Mouse (Mus musculus): ENCODE data around the gene Ppp1ca. TPM values are rescaled to one million over a fixed set of nuclear protein-coding genes. Genes with fewer than 3 reads are reported as not detected.

Gene Ppp1ca
- total RNA-seq, 1 experiment from 2014 or later: 392 TPM

DNA sequence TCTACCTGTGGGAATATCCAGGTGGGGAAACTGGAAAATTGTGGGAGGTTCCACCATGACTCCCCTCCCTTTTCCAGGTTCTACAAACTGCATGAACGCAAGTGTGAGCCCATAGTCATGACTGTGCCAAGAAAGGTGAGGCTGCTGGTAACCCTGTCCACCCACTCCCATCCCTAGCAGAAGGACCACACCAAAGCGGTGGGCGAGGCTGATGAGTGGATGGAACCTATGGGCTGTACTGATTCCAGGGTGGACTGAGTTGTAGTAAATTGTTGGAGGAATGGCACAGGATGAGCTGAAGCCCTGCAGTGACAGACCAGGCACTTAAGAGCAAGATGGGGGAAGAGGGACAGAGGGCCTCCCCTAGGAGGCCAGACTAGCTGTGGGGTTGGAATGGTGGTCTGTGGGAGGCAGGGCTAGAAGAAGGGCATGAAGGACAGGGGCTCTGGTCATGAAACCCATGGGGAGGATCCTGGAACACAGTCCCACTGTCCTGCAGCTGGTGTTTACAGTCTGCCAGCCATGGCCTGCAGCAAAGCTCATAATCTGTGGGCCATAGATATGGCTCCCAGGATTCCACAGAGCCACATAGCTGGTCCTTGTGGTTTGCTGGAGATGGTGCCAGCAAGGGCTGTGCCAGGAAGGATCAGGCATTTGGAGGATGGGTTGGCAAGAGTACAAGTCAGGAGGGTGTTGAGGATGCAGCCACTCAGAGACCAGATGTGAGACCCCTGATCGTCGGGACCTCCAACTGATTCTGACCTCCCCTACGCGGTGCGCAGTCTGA is 39.2 kb upstream of the Ppp1ca start:
- no peak for ATAC-seq (replicated peaks in 1 of 2; ENCODE audit: insufficient read depth in 1 of 2, low FRiP score in 2 of 2, low TSS enrichment in 1 of 2, low read depth in 1 of 2, poor library complexity in 2 of 2, severe bottlenecking in 2 of 2)

DNA sequence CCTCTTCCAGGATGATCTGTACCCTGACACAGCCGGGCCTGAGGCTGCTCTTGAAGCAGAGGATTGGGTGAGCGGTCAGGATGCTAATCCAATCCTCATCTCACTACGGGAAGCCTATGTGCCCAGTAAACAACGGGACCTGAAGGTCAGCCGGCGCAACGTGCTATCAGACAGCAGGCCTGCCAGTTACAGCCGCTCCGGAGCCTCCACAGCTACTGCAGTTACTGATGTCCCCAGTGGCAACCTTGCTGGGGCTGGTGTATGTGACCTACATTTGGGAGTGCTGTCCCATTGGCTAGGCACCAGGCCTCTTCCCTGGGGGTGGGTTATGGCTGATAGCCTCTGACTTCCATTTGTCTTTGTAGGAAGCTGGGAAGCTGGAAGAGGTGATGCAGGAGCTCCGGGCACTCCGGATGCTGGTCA is 38.6 kb upstream of the Ppp1ca start, which contains the start of gene Ptprcap:
Gene Ptprcap, plus strand, starts transcription at position 373 of the 423 bp plus-strand sequence.
- ATAC-seq (replicated peaks in 1 of 2; ENCODE audit: insufficient read depth in 1 of 2, low FRiP score in 2 of 2, low TSS enrichment in 1 of 2, low read depth in 1 of 2, poor library complexity in 2 of 2, severe bottlenecking in 2 of 2): no peak

DNA sequence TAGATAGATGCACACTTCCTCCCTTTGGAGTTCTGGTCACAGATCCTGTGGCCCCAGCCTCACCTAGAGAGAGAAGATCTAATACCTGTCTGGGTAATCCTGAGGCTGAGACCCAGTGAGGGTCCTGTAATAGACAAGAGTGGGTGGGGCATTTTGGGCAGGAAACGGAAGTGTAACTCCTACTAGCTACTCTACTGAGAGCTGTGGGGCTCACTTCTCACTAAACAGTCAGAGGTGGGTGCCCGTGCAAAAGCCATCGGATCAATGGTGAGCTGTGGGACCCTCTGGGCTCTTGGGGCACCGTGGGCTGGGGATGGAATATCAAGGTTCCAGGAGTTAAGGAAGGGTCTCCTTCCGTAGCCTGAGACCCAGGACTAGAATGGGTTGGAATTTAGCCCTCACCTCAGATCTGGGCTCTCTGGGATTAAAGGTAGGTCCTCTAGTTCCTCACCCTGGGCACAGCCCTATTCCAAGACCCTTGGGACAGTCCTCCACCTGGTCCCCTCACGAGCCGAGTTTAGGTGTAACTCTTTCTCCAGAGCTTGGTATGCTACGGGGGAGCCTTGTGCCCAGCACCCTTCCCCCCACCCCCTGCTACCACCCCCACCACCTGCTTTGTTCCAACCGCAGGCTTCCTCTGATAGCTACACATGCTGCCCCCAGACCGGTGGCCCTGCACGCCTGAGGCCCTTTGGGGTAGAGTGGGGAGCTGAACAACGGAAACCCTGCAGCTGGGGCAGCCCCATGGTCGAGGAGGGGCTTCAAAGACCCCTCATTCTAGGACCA is 37.2 kb upstream of the Ppp1ca start:
- peak; percentile 65 to 66 for ATAC-seq (replicated peaks in 1 of 2; ENCODE audit: insufficient read depth in 1 of 2, low FRiP score in 2 of 2, low TSS enrichment in 1 of 2, low read depth in 1 of 2, poor library complexity in 2 of 2, severe bottlenecking in 2 of 2)

DNA sequence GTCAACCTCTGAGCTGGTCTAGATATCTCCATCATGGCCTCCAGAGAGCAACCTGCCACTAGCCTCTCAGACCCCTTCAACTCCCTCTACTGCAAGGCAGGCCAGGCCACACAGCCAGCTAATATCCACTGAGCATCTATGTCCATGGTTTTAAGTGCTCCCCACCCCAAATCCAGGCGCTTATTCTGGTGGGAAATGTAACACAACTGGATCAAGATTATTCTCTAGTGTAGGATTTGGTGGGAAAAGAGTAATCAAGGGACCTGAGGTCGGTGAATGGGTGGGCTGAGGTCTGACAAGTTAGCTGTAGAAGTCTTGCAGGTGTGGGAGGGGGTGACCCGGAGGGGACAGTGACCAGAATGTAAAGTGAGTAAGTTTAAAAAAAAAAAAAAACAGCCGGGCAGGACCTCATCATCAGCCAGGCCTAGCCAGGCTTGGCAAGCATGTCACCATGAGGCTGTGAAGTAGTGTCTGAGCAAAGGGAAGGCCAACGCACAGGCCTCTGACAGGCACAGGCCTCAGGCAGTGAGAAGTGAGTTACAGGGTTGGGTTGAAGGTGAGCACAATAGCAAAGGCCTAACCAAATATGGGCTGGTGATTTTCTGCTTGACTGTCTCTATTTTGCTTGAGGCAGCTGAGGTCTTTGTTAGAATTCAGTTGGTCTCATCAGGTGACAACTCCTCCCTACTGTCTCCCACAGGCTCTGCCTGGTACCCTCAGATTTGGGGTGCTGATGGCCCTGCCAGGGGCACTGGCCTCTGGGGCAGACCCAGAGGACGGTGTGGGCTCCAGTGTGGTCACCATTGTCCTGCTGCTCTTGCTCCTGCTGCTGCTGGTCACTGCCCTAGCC is 36.4 kb upstream of the Ppp1ca start:
- ATAC-seq (replicated peaks in 1 of 2; ENCODE audit: insufficient read depth in 1 of 2, low FRiP score in 2 of 2, low TSS enrichment in 1 of 2, low read depth in 1 of 2, poor library complexity in 2 of 2, severe bottlenecking in 2 of 2): no peak

DNA sequence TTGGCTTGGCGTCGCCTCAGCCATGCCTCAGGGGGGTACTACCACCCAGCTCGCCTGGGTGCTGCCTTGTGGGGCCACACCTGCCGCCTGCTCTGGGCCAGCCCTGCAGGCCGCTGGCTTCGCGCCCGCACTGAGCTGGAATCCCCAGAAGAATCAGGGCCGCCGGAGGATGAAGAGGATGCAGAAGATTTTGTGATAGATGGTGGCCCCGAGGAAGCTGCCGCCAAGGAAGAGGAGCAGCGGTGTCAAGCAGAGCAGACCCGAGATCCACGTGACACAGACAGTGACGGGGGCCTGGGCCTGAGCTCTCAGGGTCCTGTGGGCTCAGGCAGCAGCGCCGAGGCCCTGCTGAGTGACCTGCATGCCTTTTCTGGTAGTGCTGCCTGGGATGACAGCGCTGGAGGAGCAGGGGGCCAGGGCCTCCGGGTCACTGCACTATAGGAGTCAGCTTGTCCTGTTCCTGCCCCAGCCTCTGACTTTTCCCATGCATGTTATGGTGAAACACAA is 35.7 kb upstream of the Ppp1ca start:
- no peak for ATAC-seq (replicated peaks in 1 of 2; ENCODE audit: insufficient read depth in 1 of 2, low FRiP score in 2 of 2, low TSS enrichment in 1 of 2, low read depth in 1 of 2, poor library complexity in 2 of 2, severe bottlenecking in 2 of 2)

DNA sequence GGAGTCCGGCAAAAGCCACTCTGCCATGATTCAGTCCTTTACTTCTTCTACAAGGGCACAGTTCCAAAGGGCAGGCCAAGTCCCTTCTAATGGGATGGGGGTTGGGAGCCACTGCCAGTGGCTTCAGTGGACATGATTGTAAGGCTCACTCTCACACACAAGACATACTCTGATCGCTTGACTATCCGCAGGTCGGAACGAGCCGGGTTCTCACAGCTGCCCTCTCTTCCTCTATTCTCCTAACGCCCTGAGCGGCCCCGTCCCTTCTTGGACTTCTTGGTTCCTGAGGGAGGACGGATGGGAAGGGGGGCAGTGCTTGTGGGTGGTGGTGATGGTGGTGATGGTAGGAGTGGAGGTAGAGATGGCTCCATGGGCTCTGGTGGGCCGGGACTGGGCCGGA is 35.1 kb upstream of the Ppp1ca start:
- no peak for ATAC-seq (replicated peaks in 1 of 2; ENCODE audit: insufficient read depth in 1 of 2, low FRiP score in 2 of 2, low TSS enrichment in 1 of 2, low read depth in 1 of 2, poor library complexity in 2 of 2, severe bottlenecking in 2 of 2)

DNA sequence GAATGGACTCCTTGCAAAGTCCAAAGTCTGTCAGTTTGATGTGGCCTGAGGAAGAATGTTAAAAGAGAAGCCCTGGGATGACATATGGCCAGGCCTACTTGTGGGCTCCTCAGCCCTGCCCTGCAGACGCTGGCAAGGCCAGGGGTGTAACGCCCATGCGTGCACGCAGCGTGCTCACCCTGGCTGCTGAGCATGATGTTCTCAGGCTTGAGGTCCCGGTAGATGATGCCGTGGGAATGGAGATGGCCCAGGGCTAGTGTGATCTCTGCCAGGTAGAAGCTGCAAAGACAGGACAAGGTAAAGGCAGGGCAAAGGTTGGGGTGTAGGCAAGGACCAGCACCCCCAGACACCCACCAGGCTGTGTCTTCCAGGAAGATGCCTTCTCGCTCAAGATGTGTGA is 32.8 kb upstream of the Ppp1ca start:
- ATAC-seq (replicated peaks in 1 of 2; ENCODE audit: insufficient read depth in 1 of 2, low FRiP score in 2 of 2, low TSS enrichment in 1 of 2, low read depth in 1 of 2, poor library complexity in 2 of 2, severe bottlenecking in 2 of 2): no peak

DNA sequence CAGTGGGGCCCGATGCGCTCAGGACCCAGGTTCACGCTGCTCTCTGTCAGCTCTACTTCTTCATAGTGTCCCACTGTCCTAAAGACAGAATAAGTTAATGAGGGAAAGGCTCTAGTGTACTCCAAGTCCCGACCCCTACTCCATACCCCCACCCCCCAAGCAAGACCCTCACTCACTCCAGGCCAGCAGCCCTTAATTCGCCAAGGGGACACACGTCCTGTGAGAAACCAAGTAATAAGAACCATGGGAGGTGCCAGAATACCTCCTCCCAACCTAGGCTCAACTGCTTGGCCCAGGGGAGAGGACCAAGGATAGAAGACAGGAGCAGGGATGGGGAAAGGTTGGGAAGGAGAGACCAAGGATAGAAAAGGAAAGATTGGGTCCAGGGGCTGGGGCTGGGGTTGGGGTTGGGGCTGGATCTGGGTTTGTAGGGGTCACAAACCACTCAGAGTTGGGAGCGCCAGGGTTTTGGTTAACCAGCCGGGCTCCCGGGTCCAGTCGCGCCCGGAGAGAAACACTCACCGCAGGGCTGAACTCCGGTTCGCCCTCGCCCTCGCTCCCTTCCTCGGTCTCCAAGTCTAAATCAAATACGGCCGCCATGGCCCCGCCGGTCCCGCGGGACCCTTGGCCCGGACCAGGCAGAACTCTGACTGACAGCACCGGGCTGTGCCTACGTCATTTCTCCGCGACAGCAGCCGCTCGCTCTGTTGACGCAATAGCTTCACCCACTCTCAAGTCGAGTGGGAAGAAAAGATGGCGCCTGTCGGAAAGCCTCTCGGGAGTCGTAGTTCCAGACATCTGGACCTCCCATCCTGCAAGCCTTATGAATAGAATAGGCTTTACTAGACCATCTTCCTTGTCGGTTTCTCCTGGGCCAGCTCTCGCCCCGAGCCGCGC is 29.0 kb upstream of the Ppp1ca start, which contains the start of gene Rps6kb2:
Gene Rps6kb2, minus strand, starts transcription at position 709 of the 897 bp plus-strand sequence.
- peak; percentile 85 to 87 for ATAC-seq (replicated peaks in 1 of 2; ENCODE audit: insufficient read depth in 1 of 2, low FRiP score in 2 of 2, low TSS enrichment in 1 of 2, low read depth in 1 of 2, poor library complexity in 2 of 2, severe bottlenecking in 2 of 2)

DNA sequence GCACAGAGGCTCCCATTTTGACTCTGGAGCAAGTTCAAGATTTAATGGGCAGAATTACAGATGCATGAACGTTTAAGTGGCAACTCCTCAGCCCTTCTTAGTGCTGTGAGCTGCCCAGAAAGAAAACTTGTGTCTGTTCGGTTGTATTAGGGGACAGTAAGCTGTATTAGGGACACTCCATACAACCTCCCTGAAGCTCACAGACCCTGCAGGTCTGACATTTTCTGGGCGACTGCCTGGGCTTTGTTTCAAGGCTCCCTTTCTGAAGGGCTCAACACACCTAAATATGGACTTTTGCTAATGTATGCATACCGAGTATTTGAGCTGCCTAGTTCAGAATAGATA is 28.4 kb upstream of the Ppp1ca start:
- ATAC-seq (replicated peaks in 1 of 2; ENCODE audit: insufficient read depth in 1 of 2, low FRiP score in 2 of 2, low TSS enrichment in 1 of 2, low read depth in 1 of 2, poor library complexity in 2 of 2, severe bottlenecking in 2 of 2): no peak

DNA sequence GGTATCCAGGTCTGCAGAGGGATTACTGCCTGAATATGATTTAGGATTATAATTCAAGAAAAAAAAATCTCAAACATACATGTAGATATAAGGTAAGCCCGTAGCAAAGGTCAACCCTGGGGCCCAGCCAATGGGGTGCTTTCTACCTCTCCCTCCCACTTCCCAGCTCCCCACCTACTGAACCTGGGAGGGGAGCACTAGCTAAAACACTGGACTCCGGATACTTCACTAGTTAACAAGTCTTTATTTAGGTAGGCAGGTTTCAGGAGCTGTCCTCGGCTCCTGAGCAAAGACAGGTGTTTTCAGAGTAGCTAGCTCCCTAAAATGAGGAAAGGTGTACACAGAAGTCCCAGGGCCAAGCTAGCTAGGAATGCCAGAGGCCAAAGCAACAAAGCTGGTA is 27.8 kb upstream of the Ppp1ca start:
- ATAC-seq (replicated peaks in 1 of 2; ENCODE audit: insufficient read depth in 1 of 2, low FRiP score in 2 of 2, low TSS enrichment in 1 of 2, low read depth in 1 of 2, poor library complexity in 2 of 2, severe bottlenecking in 2 of 2): no peak

DNA sequence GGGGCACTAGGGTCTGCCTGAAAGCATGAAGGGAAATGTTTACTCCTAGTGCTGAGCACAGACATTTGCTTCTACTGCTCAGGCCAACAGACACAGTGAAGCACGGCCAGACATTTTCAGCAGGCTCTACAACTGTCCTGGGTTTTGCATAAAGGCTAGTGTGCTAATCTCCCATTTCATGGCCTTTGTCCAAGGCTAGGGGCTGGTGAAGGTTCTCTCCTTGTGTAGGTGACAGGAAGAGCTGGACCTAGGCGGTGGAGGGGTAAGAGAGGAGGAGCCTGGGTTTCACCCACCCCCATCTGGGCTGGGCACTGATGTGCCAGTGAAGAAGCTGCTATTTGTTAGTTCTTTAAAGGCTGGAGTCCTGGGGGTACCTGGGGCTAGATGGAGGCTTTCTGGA is 27.1 kb upstream of the Ppp1ca start:
- ATAC-seq (replicated peaks in 1 of 2; ENCODE audit: insufficient read depth in 1 of 2, low FRiP score in 2 of 2, low TSS enrichment in 1 of 2, low read depth in 1 of 2, poor library complexity in 2 of 2, severe bottlenecking in 2 of 2): no peak

DNA sequence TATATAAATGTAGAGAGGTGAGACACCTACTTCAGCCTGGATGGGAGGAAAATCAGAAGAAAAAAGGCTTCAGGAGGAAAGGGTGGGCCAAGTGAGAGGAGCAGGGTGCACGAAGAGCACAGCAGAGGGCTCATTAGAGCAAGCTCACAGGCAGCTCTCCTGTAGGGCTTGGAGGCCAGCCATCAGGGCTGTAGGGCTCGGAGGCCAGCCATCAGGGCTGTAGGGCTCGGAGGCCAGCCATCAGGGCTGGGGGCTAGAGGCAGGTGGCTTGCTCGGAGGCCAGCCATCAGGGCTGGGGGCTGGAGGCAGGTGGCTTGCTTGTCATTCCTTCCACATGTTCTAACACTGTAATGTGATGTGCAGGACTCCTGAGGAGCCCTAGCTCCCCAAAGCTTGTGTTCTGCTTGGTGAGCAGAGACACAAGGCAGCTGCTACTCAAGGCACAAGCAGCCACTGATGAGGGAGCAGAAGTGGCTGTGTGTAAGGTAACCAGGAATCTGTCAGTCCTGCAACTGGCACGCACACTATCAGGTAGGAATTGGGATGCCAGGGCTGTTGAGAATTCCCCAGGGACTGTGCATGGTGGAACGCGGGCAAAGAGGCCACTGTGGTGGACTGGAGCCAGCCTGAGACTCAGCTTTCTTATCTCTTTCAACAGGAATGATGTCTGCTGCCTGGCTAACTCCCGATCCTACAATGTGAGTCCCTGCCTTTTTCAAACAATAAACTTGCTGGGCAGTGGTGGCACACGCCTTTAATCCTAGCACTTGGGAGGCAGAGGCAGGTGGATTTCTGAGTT is 25.0 kb upstream of the Ppp1ca start:
- no peak for ATAC-seq (replicated peaks in 1 of 2; ENCODE audit: insufficient read depth in 1 of 2, low FRiP score in 2 of 2, low TSS enrichment in 1 of 2, low read depth in 1 of 2, poor library complexity in 2 of 2, severe bottlenecking in 2 of 2)

DNA sequence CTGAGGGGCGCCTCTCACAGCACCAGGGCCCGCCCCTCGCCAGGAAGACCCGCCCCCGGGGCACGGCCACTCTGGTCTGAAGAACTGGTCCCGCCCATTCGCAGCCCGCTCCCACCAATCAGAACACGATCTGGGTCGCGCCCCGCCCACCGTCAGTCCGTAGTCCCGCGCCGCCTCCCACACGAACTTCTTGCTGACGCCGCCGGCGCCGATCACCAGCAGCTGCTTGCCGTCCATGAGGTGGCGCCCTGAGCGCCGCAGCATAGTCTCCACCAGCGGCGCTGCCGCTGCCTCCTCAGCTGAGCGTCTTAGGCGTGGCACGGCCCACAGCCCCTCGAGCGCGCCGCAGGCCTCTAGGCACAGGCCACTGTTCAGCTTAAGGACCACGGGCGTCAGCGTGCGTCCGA is 22.5 kb upstream of the Ppp1ca start:
- ATAC-seq (replicated peaks in 1 of 2; ENCODE audit: insufficient read depth in 1 of 2, low FRiP score in 2 of 2, low TSS enrichment in 1 of 2, low read depth in 1 of 2, poor library complexity in 2 of 2, severe bottlenecking in 2 of 2): peak; percentile 91

DNA sequence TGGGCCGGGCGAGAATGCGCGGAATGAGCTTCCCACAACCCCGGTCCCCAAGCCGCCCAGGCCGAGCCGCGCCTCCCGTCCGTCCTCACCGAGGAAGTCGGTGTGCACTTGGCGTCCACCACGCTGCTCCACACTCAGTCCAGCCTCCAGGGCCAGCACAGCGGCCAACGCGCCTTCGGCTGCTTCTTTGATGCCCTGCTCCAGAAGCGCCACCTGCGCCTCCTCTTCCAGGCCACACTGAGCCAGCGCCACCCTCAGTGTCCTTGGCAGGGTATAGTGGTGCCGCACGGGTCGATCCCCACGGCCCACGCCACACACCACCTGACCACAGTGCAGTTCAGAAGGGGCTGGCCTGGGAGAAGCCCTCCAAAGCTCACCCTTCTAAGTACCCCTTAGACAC is 22.1 kb upstream of the Ppp1ca start:
- peak in 1 of 2 experiments; percentile 8; a peak in 1 of 4 replicates for ATAC-seq (replicated peaks in 1 of 2; ENCODE audit: insufficient read depth in 1 of 2, low FRiP score in 2 of 2, low TSS enrichment in 1 of 2, low read depth in 1 of 2, poor library complexity in 2 of 2, severe bottlenecking in 2 of 2)

DNA sequence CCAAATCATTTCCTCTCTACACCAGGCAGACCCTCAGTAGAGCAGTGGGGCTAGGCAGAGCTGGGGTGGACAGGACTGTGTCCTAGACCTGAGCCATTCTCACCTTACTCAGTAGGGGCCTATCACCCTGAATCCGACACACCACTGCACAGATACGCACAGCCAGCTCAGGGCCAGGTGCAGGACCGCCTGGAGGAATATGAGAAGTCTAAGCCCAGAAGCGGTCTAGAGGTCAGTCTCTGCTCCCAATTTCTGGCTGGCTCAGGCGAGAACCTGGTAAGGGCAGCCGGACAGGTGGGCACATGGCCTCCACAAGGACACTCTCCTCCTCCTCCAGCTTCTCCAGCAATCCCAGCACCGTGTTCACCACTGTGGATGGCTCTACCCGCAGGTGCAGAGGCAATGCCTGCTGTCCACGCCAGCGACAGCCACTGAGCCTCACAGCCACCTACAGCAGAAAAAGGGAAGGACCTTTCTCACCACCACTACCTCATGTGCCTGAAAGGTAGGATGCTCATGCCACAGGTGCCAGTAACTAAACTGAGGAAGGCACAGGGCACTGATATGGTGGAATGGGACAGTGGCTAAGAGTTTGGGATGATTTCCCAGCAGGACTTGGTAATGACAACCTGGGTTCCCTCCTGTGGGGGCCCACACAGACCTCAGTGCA is 21.0 kb upstream of the Ppp1ca start:
- no peak for ATAC-seq (replicated peaks in 1 of 2; ENCODE audit: insufficient read depth in 1 of 2, low FRiP score in 2 of 2, low TSS enrichment in 1 of 2, low read depth in 1 of 2, poor library complexity in 2 of 2, severe bottlenecking in 2 of 2)
